In the genomic region with DNA sequence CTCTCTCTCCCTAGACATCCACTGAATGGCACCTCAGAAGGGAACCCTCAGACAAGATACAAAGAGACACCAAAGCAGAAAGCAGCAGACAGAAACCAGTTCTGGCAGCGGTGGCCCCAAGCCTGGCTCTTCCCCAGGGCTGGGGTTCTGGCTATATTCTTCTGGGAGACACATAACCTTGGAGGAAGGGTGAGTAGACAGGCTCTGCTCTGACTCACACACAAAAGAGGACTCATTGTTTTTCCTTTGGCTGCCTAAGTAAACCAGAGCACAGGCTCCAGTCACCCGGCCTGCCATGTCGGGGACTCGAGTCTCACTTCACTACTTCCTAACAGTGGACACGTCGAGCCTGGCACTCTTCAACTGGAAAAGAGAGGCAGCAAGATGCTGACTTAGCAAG, we compare ENCODE assay signal across 9 mouse cellular contexts. TPM values are rescaled to one million over a fixed set of nuclear protein-coding genes. Genes with fewer than 3 reads are reported as not detected.
DNase-seq lines count a peak whose midpoint lies in the region; ATAC-seq and TF ChIP-seq lines count a peak whose summit lies in the region.
"Had no signal": no experiment of that assay in that cellular context is flagged by ENCODE, and none has a peak within 500 bp of the region (broad histone marks: within the 10 kb centered on the region; RNA-seq: fewer than 3 reads in every experiment).

No protein-coding gene starts in this region.

- H3K9ac ChIP-seq in lung, embryonic 16.5 days (ENCODE audit: low read length) = no peak overlapping the region
- no peak overlapping the region for H3K9ac ChIP-seq in hindbrain, postnatal 0 days (replicated peaks; ENCODE audit: low read length)
- H3K9ac ChIP-seq: limb, embryonic 13.5 days had no signal

- 25% methylated on average over 6 of the region's 6 CpGs for WGBS in lung, embryonic 16.5 days
- WGBS in hindbrain, postnatal 0 days = 45% methylated on average over 6 of the region's 6 CpGs

- intact Hi-C loops in gastrocnemius, postnatal 14 days (cut with DNase I; ENCODE audit: low total_unique reads) = no loop called here

- DNase-seq in lung, postnatal 14 days = no peak
- peak; percentile 79 for DNase-seq in adrenal gland, adult 2 months
- peak; percentile 48 for DNase-seq in gastrocnemius, postnatal 14 days
- no peak for DNase-seq in hindbrain, postnatal 0 days (ENCODE audit: low spot score)
- DNase-seq in frontal cortex, adult 2 months (ENCODE audit: extremely low spot score in 1 of 2, low spot score in 1 of 2) = no peak
- DNase-seq in cerebellum, postnatal 25 days = no peak
- DNase-seq in yolk sac, embryonic 10.5 days (ENCODE audit: low spot score) = no peak

- no peaks in the 10 kb centered on the region for H3K27me3 ChIP-seq in lung, embryonic 16.5 days (ENCODE audit: control insufficient read depth, insufficient read depth, low read depth, low read length)
- no peaks in the 10 kb centered on the region for H3K27me3 ChIP-seq in hindbrain, postnatal 0 days (ENCODE audit: insufficient read depth, low read length)
- H3K27me3 ChIP-seq: limb, embryonic 13.5 days had no signal

- H3K36me3 ChIP-seq in lung, embryonic 16.5 days (ENCODE audit: control insufficient read depth, insufficient read depth, low read length) = no peaks in the 10 kb centered on the region
- H3K36me3 ChIP-seq in hindbrain, postnatal 0 days (ENCODE audit: insufficient read depth, low read length) = no peaks in the 10 kb centered on the region
- H3K36me3 ChIP-seq: limb, embryonic 13.5 days had no signal

- H3K4me2 ChIP-seq in lung, embryonic 16.5 days (ENCODE audit: low read depth, low read length) = no peak overlapping the region
- no peak overlapping the region for H3K4me2 ChIP-seq in hindbrain, postnatal 0 days (ENCODE audit: low read depth, low read length)
- H3K4me2 ChIP-seq: limb, embryonic 13.5 days had no signal

- ATAC-seq in lung, embryonic 16.5 days (ENCODE audit: low read depth) = peak; percentile 46; the same call in 1 of the 2 replicates
- ATAC-seq in hindbrain, postnatal 0 days = 0 out of 2 replicates have a peak, but pooled peaks have one; percentile 19

- H3K4me3 ChIP-seq in lung, embryonic 16.5 days (ENCODE audit: low read length) = no peak overlapping the region
- H3K4me3 ChIP-seq in hindbrain, postnatal 0 days (ENCODE audit: low read length) = no peak overlapping the region
- H3K4me3 ChIP-seq: limb, embryonic 13.5 days had no signal

- peak overlapping the region; percentile 87 for H3K27ac ChIP-seq in lung, embryonic 16.5 days (ENCODE audit: low read length)
- peak overlapping the region; percentile 58; the same call in 1 of the 2 replicates for H3K27ac ChIP-seq in hindbrain, postnatal 0 days
- H3K27ac ChIP-seq: limb, embryonic 13.5 days had no signal

- no peaks in the 10 kb centered on the region for H3K9me3 ChIP-seq in lung, embryonic 16.5 days (ENCODE audit: control insufficient read depth, low read length)
- H3K9me3 ChIP-seq in hindbrain, postnatal 0 days (ENCODE audit: low read length) = no peaks in the 10 kb centered on the region
- H3K9me3 ChIP-seq: limb, embryonic 13.5 days had no signal

- peaks cover 12% of the 10 kb centered on the region for H3K4me1 ChIP-seq in lung, embryonic 16.5 days (replicated peaks; ENCODE audit: control insufficient read depth, insufficient read depth, low read length)
- H3K4me1 ChIP-seq in hindbrain, postnatal 0 days (ENCODE audit: insufficient read depth, low read length) = peaks cover 8% of the 10 kb centered on the region; the same call in 1 of the 2 replicates

- TF ChIP-seq CTCF in hindbrain, postnatal 0 days (IDR thresholded peaks at IDR 0.05; ENCODE audit: low read depth) = no peak

RNA-seq across cellular contexts. Expression of a gene that starts 55.8 kb away (rescaled TPM):
- polyA plus RNA-seq in lung, embryonic 16.5 days (2015; fragmentation: Nextera tagmentation; extraction: Ambion mirVana) = 12.6 and 13.5 TPM in 2 replicates
- 10 to 100 TPM; 10.3 to 58.8 TPM for total RNA-seq in adrenal gland, adult 2 months (2021)
- polyA plus RNA-seq in adrenal gland, adult 2 months (2012; rRNA removed) = 3.4 and 5.4 TPM in 2 replicates
- 10 to 100 TPM; 11.8 to 13.1 TPM for total RNA-seq in gastrocnemius, postnatal 14 days (2021)
- 23.5 and 29.9 TPM in 2 replicates for total RNA-seq in hindbrain, postnatal 0 days (2014; rRNA removed)
- 19.8 and 22.2 TPM in 2 replicates for polyA plus RNA-seq in hindbrain, postnatal 0 days (2015; fragmentation: Nextera tagmentation; extraction: Ambion mirVana)
- 26.9 and 28.9 TPM in 2 replicates for polyA plus RNA-seq in frontal cortex, adult 2 months (2012; rRNA removed)

Comparison
In these comparisons a context has a peak if more than half of its experiments do, and no peak if none do; other contexts are left out.
1. DNase-seq: peak in adrenal gland, adult 2 months (single experiment) and gastrocnemius, postnatal 14 days (single experiment); none in lung, postnatal 14 days (single experiment), hindbrain, postnatal 0 days (single experiment), frontal cortex, adult 2 months (0 of 2), cerebellum, postnatal 25 days (0 of 2) and yolk sac, embryonic 10.5 days (single experiment).